Mouse (Mus musculus) MEL (cell line): Measurements from ENCODE around the gene Svs3a.
"Not testable (repeated sequence)": the region's sequence is repeated elsewhere in the genome, so short reads cannot be mapped to it uniquely, and the experiment has no call there.

ENCODE experiments used
- CTCF ChIP-seq, 3 experiments: IDR thresholded peaks in 2 of 3; conservative IDR thresholded peaks in 1 of 3; 2 replicates each; pipeline ENCODE4 v1.5.1; 2011 to 2012; ENCODE audit warnings: low read length in 3 of 3, low read depth in 2 of 3, mild to moderate bottlenecking in 2 of 3, improper control_type of control experiment in 1 of 3, inconsistent platforms in 1 of 3, mixed read lengths in 1 of 3, moderate library complexity in 1 of 3; ENCODE audit not compliant: control insufficient read depth in 1 of 3, insufficient read depth in 1 of 3, poor library complexity in 1 of 3, severe bottlenecking in 1 of 3
- EP300 ChIP-seq, 2 experiments: IDR thresholded peaks; 2 replicates each; pipeline ENCODE4 v1.6.1; 2011; ENCODE audit warnings: improper control_type of control experiment in 2 of 2, low read length in 2 of 2, low read depth in 1 of 2, mild to moderate bottlenecking in 1 of 2
- GATA1 ChIP-seq: IDR thresholded peaks from 2 replicates; pipeline ENCODE4 v1.6.1; 2011; ENCODE audit warnings: low read depth, low read length, improper control_type of control experiment
- POLR2A ChIP-seq, 2 experiments: IDR thresholded peaks; 2 replicates each; pipeline ENCODE4 v1.6.1; 2011 to 2012; ENCODE audit warnings: low read length in 2 of 2, mild to moderate bottlenecking in 2 of 2, control low read depth in 1 of 2, improper control_type of control experiment in 1 of 2, low read depth in 1 of 2, moderate library complexity in 1 of 2; ENCODE audit not compliant: control insufficient read depth in 1 of 2, insufficient read depth in 1 of 2, poor library complexity in 1 of 2
- RAD21 ChIP-seq: IDR thresholded peaks from 2 replicates; pipeline ENCODE4 v1.6.1; 2011; ENCODE audit warnings: mild to moderate bottlenecking, low read depth, low read length, improper control_type of control experiment
- TCF12 ChIP-seq: IDR thresholded peaks from 2 replicates; pipeline ENCODE4 v1.6.1; 2014; ENCODE audit warnings: low read depth, mild to moderate bottlenecking, inconsistent platforms, low read length, improper control_type of control experiment, moderate library complexity

DNA sequence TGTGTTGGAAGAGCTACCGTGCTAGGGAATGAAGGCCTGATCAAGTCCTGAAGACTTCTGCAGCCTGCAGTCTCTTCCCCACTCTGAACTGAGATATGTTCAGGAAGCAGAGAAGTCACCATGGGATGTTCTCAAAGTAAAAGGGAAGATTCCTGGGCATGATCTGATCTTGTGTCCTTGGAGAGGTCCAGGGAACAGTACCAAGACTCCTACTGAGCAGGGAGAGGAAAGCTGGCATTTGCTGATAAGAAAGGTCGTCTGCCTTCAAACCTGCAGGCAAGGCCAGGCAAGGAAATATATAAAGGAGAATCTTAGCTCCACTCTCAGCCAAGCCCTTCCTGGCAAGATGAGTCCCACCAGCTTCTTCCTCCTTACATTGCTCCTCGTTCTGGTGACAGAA lies 43.4 kb downstream of the Svs3a start, which contains the start of gene Svs5:
- not testable (repeated sequence) for TF ChIP-seq CTCF (IDR thresholded peaks at IDR 0.05 in 2 of 3, conservative IDR thresholded peaks at IDR 0.05 in 1 of 3; ENCODE audit: control insufficient read depth in 1 of 3, insufficient read depth in 1 of 3, low read depth in 2 of 3, low read length in 3 of 3, poor library complexity in 1 of 3, severe bottlenecking in 1 of 3); POLR2A (IDR thresholded peaks at IDR 0.05; ENCODE audit: control insufficient read depth in 1 of 2, insufficient read depth in 1 of 2, low read depth in 1 of 2, low read length in 2 of 2, poor library complexity in 1 of 2); RAD21; EP300 (IDR thresholded peaks at IDR 0.05; ENCODE audit: low read depth in 1 of 2, low read length in 2 of 2); GATA1; TCF12
